Mouse (Mus musculus): ENCODE data around the gene Trpm4. TPM values are rescaled to one million over a fixed set of nuclear protein-coding genes. Genes with fewer than 3 reads are reported as not detected.

Gene Trpm4
- total RNA-seq, 4 experiments from 2014 or later, result 23.9 to 27.8 (median 25.1) TPM

GRCm38 (mm10) chr7:45353041-45353440 lies 19.5 kb upstream of the Trpm4 start:
- DNase-seq (ENCODE audit: low spot score in 2 of 2), result no peak

- no peak for DNase-seq (ENCODE audit: low spot score in 2 of 2)
Measured at GRCm38 (mm10) chr7:45346905-45347304, 13.3 kb upstream of the Trpm4 start.

DNA sequence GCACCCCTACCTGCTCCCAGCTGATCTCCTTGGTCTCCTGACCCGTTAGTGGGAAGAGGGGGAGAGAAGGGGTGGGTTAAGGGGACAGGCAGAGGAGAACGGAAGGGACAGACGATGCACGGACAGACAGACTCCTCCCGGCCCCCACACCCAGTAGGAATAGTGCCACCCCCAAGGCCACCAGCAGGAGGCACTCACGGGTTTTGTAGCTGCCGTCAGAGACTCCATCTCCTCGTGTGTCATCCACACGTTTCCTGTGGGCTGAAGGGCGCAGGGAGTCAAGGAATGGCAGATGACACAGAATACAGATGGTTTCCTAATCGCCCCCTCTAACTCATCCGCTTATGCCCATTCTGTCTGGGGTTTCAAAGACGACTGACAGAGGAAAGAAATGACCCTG lies 10.0 kb upstream of the Trpm4 start:
- DNase-seq (ENCODE audit: low spot score in 2 of 2), result no peak

DNA sequence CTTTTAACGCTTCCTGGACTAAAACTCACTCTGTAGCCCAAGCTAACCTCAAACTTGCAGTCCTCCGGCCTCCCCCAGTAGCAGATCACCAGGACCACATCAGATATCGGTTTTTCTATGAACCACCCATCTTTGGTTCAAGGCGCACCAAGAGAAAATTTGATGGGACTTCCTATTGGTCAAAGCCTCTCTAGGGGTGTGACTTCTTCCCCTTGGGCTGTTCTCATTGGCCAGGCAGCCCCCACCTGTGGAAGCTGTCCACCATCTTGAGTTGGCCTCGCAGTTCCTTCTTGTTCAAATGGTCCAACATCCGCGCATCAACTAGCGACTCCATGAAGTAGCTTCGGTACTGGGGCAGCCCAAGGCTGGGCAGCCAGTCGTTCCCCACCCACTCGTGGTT lies 8.5 kb upstream of the Trpm4 start:
- no peak for DNase-seq (ENCODE audit: low spot score in 2 of 2)

DNA sequence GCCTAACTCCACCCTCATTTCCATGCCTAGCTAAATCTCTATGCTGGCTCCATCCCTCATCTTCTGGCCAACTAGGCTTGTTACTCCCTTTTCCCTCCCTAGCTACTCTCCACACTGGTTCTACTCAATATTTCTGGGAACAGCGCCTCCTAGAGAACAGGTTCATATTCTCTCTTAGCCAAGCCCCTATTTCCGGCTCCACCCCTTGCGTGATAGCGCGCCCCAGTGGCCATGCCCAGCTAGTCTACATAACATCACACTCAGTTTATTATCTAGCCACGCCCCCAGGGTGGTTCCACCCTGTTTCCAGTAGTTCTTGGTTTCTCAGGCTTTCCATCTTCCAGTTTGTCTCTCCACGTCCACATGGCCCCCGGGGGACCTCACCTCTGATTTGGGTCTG lies 7.7 kb upstream of the Trpm4 start:
- DNase-seq (ENCODE audit: low spot score in 2 of 2), result peak; percentile 49 to 74

DNA sequence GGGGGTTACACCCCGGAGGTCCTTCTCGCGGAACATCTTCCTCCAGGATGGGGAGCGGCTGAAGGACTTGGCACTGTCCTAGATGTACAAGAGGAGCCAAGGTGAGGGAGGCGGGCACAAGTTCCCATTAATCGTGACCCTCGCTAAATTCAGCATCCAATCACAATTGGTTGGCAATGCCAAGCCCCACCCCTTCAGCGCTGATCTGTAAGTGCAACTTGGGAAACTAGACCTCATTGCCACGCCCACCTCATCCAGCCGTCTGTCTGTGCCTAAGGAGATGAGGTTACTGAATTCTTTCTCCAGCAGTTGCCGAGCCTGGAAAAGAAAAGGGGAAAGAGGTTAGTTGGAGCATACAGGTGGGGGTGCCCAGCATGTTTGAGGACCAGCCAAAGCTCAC lies 7.1 kb upstream of the Trpm4 start:
- DNase-seq (ENCODE audit: low spot score in 2 of 2), result no peak

DNA sequence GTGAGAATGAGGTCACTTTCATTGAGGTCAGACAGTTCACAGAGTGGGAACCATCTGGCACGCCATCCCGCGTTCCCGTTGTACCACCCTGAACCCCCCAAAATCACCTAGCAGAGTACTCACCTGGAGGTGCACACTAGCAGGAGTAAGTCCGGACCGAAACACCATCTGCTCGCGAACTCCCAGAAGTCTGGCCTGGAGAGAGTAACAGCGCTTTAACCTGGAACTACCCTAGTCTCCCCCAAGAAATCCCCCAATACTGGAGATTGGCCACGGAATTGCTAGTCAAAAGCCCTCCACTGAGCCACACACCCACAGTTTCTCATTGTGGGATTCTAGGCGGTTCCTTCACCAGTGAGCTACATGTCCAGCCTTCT lies 6.5 kb upstream of the Trpm4 start:
- no peak for DNase-seq (ENCODE audit: low spot score in 2 of 2)

- DNase-seq (ENCODE audit: low spot score in 2 of 2), result peak in 1 of 2 experiments; percentile 24
Measured at GRCm38 (mm10) chr7:45339410-45340065, 6.0 kb upstream of the Trpm4 start.

GRCm38 (mm10) chr7:45338161-45338911 lies 4.8 kb upstream of the Trpm4 start:
- peak; percentile 17 to 72 for DNase-seq (ENCODE audit: low spot score in 2 of 2)

DNA sequence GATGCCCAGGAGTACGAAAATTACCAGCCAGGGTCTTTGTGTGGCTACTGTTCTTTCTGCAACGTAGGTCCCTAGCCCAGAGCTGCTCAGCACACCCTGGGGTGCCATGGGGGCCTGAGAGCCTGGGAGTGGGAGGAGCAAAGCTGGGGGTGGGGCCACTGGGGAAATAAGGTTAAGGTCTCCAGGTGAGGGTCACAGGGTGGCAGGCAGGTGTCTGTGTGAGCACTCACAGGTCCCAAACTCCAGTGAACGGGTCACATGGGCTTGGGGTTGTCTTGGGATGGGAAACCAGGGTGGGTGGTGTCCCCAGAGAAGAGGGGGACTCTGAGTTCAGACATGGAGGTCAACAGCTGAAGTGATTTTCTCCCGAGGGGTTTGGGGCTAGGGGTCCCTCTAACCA lies 3.9 kb upstream of the Trpm4 start:
- no peak for DNase-seq (ENCODE audit: low spot score in 2 of 2)

DNA sequence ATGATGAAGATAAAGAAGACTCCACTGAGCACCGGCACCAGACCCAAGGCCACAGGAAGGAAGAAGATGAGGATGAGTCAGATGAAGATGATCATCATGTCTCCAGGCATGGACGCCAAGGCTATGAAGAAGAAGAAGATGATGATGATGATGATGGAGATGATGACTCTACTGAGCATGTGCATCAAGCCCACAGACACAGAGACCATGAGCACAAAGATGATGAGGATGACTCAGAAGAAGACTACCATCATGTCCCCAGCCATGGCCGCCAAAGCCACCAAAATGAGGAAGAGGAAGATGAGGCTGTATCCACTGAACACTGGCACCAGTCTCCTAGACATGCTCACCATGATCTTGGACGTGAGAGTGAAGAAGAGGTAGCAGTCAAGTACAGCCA lies 2.7 kb upstream of the Trpm4 start:
- DNase-seq (ENCODE audit: low spot score in 2 of 2), result no peak

DNA sequence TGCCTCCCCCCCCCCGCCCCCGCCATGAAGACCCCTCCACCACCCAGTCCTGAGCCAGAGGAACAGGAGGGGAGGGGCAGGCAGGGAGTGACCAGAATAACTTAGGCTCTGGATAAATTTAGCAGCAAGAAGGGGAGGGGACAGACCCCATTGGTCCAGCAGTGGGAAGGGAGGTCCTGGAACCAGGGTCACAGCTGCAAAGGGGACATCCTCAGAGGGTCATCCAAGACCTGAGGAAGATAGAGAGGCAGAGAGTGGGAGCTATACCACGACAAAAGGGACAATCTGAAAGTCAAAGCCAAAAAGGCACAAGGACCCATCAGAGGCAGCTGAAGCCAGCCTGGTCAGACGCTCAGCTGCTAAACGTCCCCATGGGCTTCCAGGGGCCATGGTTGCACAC lies 1.5 kb upstream of the Trpm4 start, which contains the start of gene Hrc:
TSS of gene Hrc (plus strand) at position 235 of the 400 bp plus-strand sequence.
- DNase-seq (ENCODE audit: low spot score in 2 of 2), result no peak

DNA sequence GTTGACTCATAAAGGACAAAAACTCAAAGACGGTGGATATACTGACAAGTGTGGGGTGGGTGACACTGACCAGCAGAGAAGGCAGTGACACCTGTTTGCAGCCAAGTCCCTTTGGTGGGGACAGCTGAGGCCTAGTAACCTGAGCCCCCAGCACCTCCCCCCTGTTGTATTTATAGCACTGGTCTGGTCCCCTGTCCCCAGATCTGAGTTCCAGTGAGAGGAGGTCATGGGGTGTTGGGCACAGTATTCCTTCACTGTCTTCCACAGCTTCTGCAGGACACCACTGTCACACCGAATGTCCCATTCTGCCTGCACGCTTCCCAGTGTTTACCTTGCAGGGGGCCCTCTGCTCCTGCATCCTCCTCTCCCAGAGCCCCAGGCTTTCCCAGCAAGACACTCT lies 1.0 kb upstream of the Trpm4 start:
- no peak for DNase-seq (ENCODE audit: low spot score in 2 of 2)

- peak in 1 of 2 experiments; percentile 21 for DNase-seq (ENCODE audit: low spot score in 2 of 2)
Measured at GRCm38 (mm10) chr7:45332685-45333425, 725 bp downstream of the Trpm4 start.

DNA sequence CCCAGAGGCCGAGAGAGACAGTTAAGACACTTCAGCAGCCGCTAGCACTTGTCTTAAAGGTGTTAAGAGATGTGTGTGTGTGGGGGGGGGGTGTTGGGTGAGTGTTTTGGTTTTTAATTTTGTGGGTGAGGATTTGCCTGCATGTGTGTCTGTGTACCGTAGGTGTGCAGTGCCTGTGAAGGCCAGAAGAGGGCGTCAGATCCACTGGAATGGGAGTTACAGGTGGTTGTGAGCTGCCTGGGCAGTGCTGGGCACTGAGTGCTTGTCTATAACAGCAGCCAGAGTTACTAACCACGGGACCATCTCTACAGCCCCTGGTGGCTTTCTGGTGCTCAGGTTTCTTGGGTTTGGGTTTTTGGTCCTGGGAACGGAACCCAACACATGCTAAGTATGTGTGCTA lies 2.1 kb downstream of the Trpm4 start:
- no peak for DNase-seq (ENCODE audit: low spot score in 2 of 2)

GRCm38 (mm10) chr7:45328841-45329475 lies 4.6 kb downstream of the Trpm4 start:
- DNase-seq (ENCODE audit: low spot score in 2 of 2), result no peak

- DNase-seq (ENCODE audit: low spot score in 2 of 2), result no peak
Measured at GRCm38 (mm10) chr7:45325800-45326199, 7.8 kb downstream of the Trpm4 start.

DNA sequence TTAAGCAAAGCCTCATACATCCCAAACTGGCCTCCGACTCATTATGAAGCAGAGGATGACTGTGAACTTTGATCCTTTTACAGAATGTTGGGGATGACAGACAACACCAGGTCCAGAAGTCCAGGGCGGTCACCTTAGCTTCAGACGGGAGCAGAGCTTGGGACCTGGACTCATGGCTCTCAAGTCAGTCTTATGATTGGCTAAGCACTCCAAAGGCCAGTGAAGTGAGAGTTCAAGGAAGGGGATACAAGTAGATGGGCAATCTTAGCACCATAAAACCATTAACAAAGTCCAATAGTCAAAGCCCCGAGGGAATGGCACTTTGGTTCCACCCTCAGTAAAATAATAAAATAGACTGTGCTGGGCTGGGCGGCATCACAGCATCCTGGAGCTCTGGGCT lies 10.5 kb downstream of the Trpm4 start:
- no peak for DNase-seq (ENCODE audit: low spot score in 2 of 2)

GRCm38 (mm10) chr7:45322245-45322644 lies 11.3 kb downstream of the Trpm4 start:
- DNase-seq (ENCODE audit: low spot score in 2 of 2), result no peak

DNA sequence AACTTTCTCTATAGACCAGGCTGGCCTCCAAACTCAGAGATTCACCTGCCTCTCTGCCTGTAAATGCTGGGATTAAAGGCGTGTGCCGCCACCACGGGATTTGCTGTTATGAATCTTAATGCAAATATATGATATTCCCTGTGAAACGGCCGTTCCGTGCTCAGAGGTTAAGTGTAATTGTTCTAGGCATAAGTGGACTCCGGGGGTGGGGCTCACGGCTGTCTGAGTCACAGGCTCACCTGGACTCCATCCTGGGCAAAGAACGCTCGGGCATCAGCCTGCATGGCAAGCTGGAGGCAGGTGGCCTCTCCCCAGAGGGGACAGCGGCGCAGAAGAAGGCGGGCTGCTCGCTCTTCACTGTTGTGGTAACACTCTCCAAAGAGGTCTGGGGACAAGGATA lies 17.0 kb downstream of the Trpm4 start:
- no peak for DNase-seq (ENCODE audit: low spot score in 2 of 2)

DNA sequence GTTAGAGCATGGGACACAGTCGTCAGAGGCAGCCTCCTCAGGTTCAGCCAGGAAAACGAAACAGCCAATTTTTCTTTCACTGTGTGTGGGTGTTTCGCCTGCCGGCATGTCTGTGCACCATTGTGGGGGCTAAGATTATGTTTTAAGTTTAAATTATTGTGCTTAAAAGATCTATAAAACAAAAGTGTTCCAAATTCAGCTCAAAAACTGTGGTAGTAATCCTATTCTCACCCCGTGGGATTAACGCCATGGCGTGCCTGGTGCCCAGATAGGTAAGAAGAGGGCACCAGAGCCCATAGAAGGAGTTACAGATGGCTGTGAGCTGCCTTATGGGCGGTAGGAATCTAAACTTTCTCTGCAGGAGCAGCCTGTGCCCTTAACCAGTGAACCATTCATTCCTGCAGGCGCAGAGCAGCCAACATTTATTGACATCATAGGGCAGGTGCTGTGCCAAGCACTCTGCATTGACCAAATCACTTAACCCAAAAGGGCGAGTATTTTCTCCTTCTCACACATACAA lies 18.3 kb downstream of the Trpm4 start:
- no peak for DNase-seq (ENCODE audit: low spot score in 2 of 2)

- no peak for DNase-seq (ENCODE audit: low spot score in 2 of 2)
Measured at GRCm38 (mm10) chr7:45313495-45313894, 20.1 kb downstream of the Trpm4 start.

All from left cerebral cortex, adult 8-10 months (tissue).